Mouse (Mus musculus) embryo, embryonic 10.5 days (tissue): ENCODE measurements around the gene Osbpl9.

Experiments
- DNase-seq: peaks from one replicate; pipeline ENCODE4 v3.0.0-alpha.2; 2015; ENCODE audit warnings: low spot score

The Osbpl9 gene

GRCm38 (mm10) chr4:109036327-109036726, 165.7 kb downstream of the Osbpl9 start:
- DNase-seq: peak; percentile 80

- no peak for DNase-seq
These were observed 171.8 kb downstream of the Osbpl9 start for GRCm38 (mm10) chr4:109030266-109030665.

GRCm38 (mm10) chr4:109029857-109030256, 172.2 kb downstream of the Osbpl9 start:
- no peak for DNase-seq

DNA sequence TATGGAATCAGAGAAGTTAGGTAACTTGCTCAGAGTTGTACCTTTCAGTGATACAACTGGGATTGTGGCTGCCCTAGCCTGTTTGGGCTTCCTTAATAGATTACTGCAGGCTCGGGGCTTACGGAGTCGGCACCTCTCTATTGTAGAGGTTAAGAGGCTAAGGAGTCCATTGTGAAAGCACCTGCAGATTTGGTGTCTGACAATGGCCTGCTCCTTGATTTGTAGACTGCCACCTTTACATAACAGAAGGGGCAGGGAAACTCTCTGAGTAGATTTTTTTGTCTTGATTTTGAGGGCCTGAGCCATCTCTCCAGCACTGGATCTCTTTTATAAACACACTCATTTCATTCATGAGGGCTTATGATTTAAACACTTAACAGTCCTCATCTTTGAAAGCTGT, 175.5 kb downstream of the Osbpl9 start:
- no peak for DNase-seq

DNA sequence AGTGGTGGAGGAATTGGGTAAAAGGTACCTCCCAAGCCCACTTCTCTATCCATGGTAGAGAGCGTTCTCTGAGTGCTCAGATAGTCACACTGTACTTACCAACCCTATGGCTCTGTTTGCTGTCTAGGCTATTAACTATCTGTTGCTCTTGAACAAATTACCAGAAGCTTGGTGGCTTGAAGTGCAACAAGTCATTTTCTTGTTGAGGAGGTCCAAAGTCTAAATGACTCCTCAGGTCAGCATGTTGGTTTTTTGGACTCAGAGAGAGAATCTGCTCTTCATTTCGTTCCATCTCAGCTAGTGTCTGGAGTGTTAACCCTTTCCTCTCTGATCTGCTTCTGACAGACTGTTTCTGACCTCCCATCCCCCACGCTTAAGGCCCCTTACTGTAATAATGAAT, 177.0 kb downstream of the Osbpl9 start:
- no peak for DNase-seq

- no peak for DNase-seq
These were observed 180.1 kb downstream of the Osbpl9 start for GRCm38 (mm10) chr4:109021976-109022375.

GRCm38 (mm10) chr4:109019301-109019700, 182.8 kb downstream of the Osbpl9 start:
- DNase-seq: no peak

GRCm38 (mm10) chr4:109017441-109017840, 184.6 kb downstream of the Osbpl9 start:
- no peak for DNase-seq

- DNase-seq: no peak
These were observed 188.0 kb downstream of the Osbpl9 start for GRCm38 (mm10) chr4:109014091-109014490.
